Mouse (Mus musculus): ENCODE measurements around the gene Paqr5. TPM values are rescaled to one million over a fixed set of nuclear protein-coding genes. Genes with fewer than 3 reads are reported as not detected.

Paqr5 gene
- polyA plus RNA-seq, 1 experiment = 0.93 TPM

DNA sequence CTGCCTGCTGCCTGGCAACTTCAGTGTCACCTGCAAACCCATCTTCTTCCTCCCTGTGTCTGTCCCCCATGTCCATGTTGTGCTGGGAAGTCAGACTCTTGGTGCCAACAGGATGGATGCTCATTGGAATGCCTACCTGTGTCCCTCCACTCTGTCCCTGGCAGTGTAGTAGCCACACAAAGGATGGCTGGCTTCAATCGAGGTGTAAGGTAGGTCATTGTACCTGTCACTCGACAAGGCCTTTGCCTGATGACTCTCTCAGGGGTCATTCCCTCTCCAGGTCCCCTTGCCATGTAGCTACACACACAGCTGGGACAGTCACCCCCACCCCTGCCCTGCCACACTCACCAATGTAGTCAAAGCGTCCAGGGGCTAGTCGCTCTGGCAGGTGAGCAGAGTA is 65.5 kb downstream of the Paqr5 start:
- H3K4me3 ChIP-seq (ENCODE audit: low read depth, low read length) = no peak overlapping the region
- H3K36me3 ChIP-seq (ENCODE audit: control insufficient read depth, insufficient read depth, low read length, poor library complexity, severe bottlenecking) = no peaks in the 10 kb centered on the region
- no peaks in the 10 kb centered on the region for H3K27me3 ChIP-seq (ENCODE audit: control insufficient read depth, insufficient read depth, low read length, poor library complexity, severe bottlenecking)
- no peaks in the 10 kb centered on the region for H3K9me3 ChIP-seq (replicated peaks; ENCODE audit: control insufficient read depth, insufficient read depth, low read length, poor library complexity, severe bottlenecking)
- no peak overlapping the region for H3K9ac ChIP-seq (ENCODE audit: low read depth, poor library complexity, severe bottlenecking)
- TF ChIP-seq EP300 (IDR thresholded peaks at IDR 0.05; ENCODE audit: insufficient read depth, low read depth, low read length) (no peak), POLR2A (IDR thresholded peaks at IDR 0.05; ENCODE audit: insufficient read depth, low read length) (no peak), CTCF (IDR thresholded peaks at IDR 0.05; ENCODE audit: low read depth, low read length) (no peak)
- H3K4me1 ChIP-seq (ENCODE audit: control insufficient read depth, insufficient read depth, low read length) = no peaks in the 10 kb centered on the region
- no peak overlapping the region for H3K27ac ChIP-seq (ENCODE audit: insufficient read depth, low read length)

GRCm38 (mm10) chr9:61960753-61961152 is 65.9 kb downstream of the Paqr5 start:
- no peaks in the 10 kb centered on the region for H3K9me3 ChIP-seq (replicated peaks; ENCODE audit: control insufficient read depth, insufficient read depth, low read length, poor library complexity, severe bottlenecking)
- H3K27ac ChIP-seq (ENCODE audit: insufficient read depth, low read length) = no peak overlapping the region
- H3K27me3 ChIP-seq (ENCODE audit: control insufficient read depth, insufficient read depth, low read length, poor library complexity, severe bottlenecking) = no peaks in the 10 kb centered on the region
- no peak overlapping the region for H3K9ac ChIP-seq (ENCODE audit: low read depth, poor library complexity, severe bottlenecking)
- no peak overlapping the region for H3K4me3 ChIP-seq (ENCODE audit: low read depth, low read length)
- no peak for TF ChIP-seq CTCF (IDR thresholded peaks at IDR 0.05; ENCODE audit: low read depth, low read length)
- TF ChIP-seq POLR2A (IDR thresholded peaks at IDR 0.05; ENCODE audit: insufficient read depth, low read length) = no peak
- no peak for TF ChIP-seq EP300 (IDR thresholded peaks at IDR 0.05; ENCODE audit: insufficient read depth, low read depth, low read length)
- no peaks in the 10 kb centered on the region for H3K4me1 ChIP-seq (ENCODE audit: control insufficient read depth, insufficient read depth, low read length)
- no peaks in the 10 kb centered on the region for H3K36me3 ChIP-seq (ENCODE audit: control insufficient read depth, insufficient read depth, low read length, poor library complexity, severe bottlenecking)

DNA sequence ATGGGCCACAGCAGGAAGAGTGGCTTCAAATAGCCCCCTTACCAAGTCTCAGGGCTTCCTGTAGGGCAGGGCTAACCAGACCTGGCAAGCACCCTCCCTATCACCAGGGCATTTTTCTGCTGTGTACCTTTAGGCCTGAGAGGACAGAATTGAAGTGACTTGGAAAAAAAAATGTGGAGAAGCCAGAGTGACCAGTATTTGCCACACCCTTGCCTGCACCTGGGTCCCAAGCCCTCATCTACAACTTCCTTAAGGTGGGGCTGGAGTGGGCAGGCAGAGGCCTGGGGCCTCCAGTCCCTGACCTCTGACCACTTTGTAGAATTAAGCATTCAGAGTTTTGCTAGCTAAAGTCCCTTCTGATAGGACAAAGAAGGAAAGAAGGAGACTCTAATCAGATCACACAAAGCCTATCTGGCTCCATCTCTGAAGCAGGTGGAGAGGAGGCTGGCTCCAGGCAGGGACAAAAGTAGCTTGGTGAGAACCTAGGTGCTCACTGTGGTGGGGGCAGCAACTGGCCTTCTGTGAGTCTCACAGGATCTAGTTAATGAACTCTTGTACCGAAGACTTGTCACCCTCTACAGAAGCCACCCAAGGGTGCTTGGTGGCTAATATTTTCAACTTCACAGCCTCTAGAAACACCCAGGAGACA is 66.6 kb downstream of the Paqr5 start:
- H3K27me3 ChIP-seq (ENCODE audit: control insufficient read depth, insufficient read depth, low read length, poor library complexity, severe bottlenecking) = no peaks in the 10 kb centered on the region
- H3K27ac ChIP-seq (ENCODE audit: insufficient read depth, low read length) = no peak overlapping the region
- no peaks in the 10 kb centered on the region for H3K9me3 ChIP-seq (replicated peaks; ENCODE audit: control insufficient read depth, insufficient read depth, low read length, poor library complexity, severe bottlenecking)
- no peaks in the 10 kb centered on the region for H3K36me3 ChIP-seq (ENCODE audit: control insufficient read depth, insufficient read depth, low read length, poor library complexity, severe bottlenecking)
- no peak overlapping the region for H3K4me3 ChIP-seq (ENCODE audit: low read depth, low read length)
- no peak for TF ChIP-seq POLR2A (IDR thresholded peaks at IDR 0.05; ENCODE audit: insufficient read depth, low read length)
- TF ChIP-seq CTCF (IDR thresholded peaks at IDR 0.05; ENCODE audit: low read depth, low read length) = no peak
- no peak for TF ChIP-seq EP300 (IDR thresholded peaks at IDR 0.05; ENCODE audit: insufficient read depth, low read depth, low read length)
- H3K9ac ChIP-seq (ENCODE audit: low read depth, poor library complexity, severe bottlenecking) = no peak overlapping the region
- no peaks in the 10 kb centered on the region for H3K4me1 ChIP-seq (ENCODE audit: control insufficient read depth, insufficient read depth, low read length)

- Histone ChIP-seq H3K27me3 (ENCODE audit: control insufficient read depth, insufficient read depth, low read length, poor library complexity, severe bottlenecking) (no peaks in the 10 kb centered on the region), H3K27ac (ENCODE audit: insufficient read depth, low read length) (no peak overlapping the region), H3K9ac (ENCODE audit: low read depth, poor library complexity, severe bottlenecking) (no peak overlapping the region), H3K9me3 (replicated peaks; ENCODE audit: control insufficient read depth, insufficient read depth, low read length, poor library complexity, severe bottlenecking) (no peaks in the 10 kb centered on the region), H3K36me3 (ENCODE audit: control insufficient read depth, insufficient read depth, low read length, poor library complexity, severe bottlenecking) (no peaks in the 10 kb centered on the region), H3K4me1 (ENCODE audit: control insufficient read depth, insufficient read depth, low read length) (no peaks in the 10 kb centered on the region), H3K4me3 (ENCODE audit: low read depth, low read length) (no peak overlapping the region)
- TF ChIP-seq EP300 (IDR thresholded peaks at IDR 0.05; ENCODE audit: insufficient read depth, low read depth, low read length) = no peak
Measured at GRCm38 (mm10) chr9:61954707-61955106, 71.9 kb downstream of the Paqr5 start.

DNA sequence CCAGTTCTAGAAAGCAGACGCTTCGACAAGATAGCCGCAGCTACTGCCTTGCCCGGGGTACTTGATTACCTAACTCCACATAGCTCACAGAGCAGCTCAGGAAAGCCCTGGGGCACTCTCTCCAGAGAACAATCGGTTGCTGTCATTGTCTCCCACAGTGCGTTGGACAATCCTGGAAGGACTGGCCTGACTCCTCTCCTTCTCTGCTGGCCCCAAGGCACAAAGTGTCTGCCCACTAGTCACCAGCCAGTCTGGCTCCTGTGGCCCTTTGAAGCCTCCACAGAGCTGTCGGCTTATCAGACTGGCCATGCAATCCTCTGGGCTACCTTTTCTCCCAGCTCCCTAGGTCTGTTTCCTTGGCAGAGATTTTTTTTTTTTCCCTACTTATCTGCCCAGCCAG is 74.4 kb downstream of the Paqr5 start:
- no peaks in the 10 kb centered on the region for H3K9me3 ChIP-seq (replicated peaks; ENCODE audit: control insufficient read depth, insufficient read depth, low read length, poor library complexity, severe bottlenecking)
- H3K4me3 ChIP-seq (ENCODE audit: low read depth, low read length) = no peak overlapping the region
- H3K36me3 ChIP-seq (ENCODE audit: control insufficient read depth, insufficient read depth, low read length, poor library complexity, severe bottlenecking) = no peaks in the 10 kb centered on the region
- H3K27me3 ChIP-seq (ENCODE audit: control insufficient read depth, insufficient read depth, low read length, poor library complexity, severe bottlenecking) = no peaks in the 10 kb centered on the region
- H3K4me1 ChIP-seq (ENCODE audit: control insufficient read depth, insufficient read depth, low read length) = no peaks in the 10 kb centered on the region
- no peak overlapping the region for H3K27ac ChIP-seq (ENCODE audit: insufficient read depth, low read length)
- H3K9ac ChIP-seq (ENCODE audit: low read depth, poor library complexity, severe bottlenecking) = no peak overlapping the region
- 0 out of 2 replicates have a peak, but pooled peaks have one; percentile 45 for TF ChIP-seq EP300 (IDR thresholded peaks at IDR 0.05; ENCODE audit: insufficient read depth, low read depth, low read length)
- TF ChIP-seq CTCF (IDR thresholded peaks at IDR 0.05; ENCODE audit: low read depth, low read length) = no peak

- no peaks in the 10 kb centered on the region for H3K9me3 ChIP-seq (replicated peaks; ENCODE audit: control insufficient read depth, insufficient read depth, low read length, poor library complexity, severe bottlenecking)
- no peaks in the 10 kb centered on the region for H3K27me3 ChIP-seq (ENCODE audit: control insufficient read depth, insufficient read depth, low read length, poor library complexity, severe bottlenecking)
- H3K4me1 ChIP-seq (ENCODE audit: control insufficient read depth, insufficient read depth, low read length) = peaks cover 3% of the 10 kb centered on the region
- peak overlapping the region; percentile 13; the same call in 1 of the 2 replicates for H3K27ac ChIP-seq (ENCODE audit: insufficient read depth, low read length)
- TF ChIP-seq EP300 (IDR thresholded peaks at IDR 0.05; ENCODE audit: insufficient read depth, low read depth, low read length) (0 out of 2 replicates have a peak, but pooled peaks have one; percentile 15), CTCF (IDR thresholded peaks at IDR 0.05; ENCODE audit: low read depth, low read length) (peak; percentile 90), POLR2A (IDR thresholded peaks at IDR 0.05; ENCODE audit: insufficient read depth, low read length) (no peak)
- H3K4me3 ChIP-seq (ENCODE audit: low read depth, low read length) = peak overlapping the region; percentile 91
- peaks cover 11% of the 10 kb centered on the region for H3K36me3 ChIP-seq (ENCODE audit: control insufficient read depth, insufficient read depth, low read length, poor library complexity, severe bottlenecking)
- H3K9ac ChIP-seq (ENCODE audit: low read depth, poor library complexity, severe bottlenecking) = peak overlapping the region; percentile 62
Measured at GRCm38 (mm10) chr9:61947402-61948346, 79.0 kb downstream of the Paqr5 start.

Measured in ES-Bruce4 (cell line).